Mouse (Mus musculus): ENCODE results near the gene Znfx1. TPM values are rescaled to one million over a fixed set of nuclear protein-coding genes. Genes with fewer than 3 reads are reported as not detected.

Znfx1 gene
- total and polyA plus RNA-seq, 3 experiments, result 21.9 to 39.3 (median 37.4) TPM

GRCm38 (mm10) chr2:167060360-167060759 is 2.5 kb downstream of the Znfx1 start:
- DNase-seq, result no peak
- Histone ChIP-seq H3K79me2 (replicated peaks; ENCODE audit: control insufficient read depth, insufficient read depth, low read length) (peaks cover 8% of the 10 kb centered on the region), H3K27ac (peak overlapping the region; percentile 23; the same call in 1 of the 2 replicates), H3K36me3 (ENCODE audit: control insufficient read depth, insufficient read depth, low read length) (peaks cover 28% of the 10 kb centered on the region), H3K4me3 (no peak overlapping the region), H3K9ac (ENCODE audit: low read depth, low read length) (peak overlapping the region; percentile 12; the same call in 1 of the 2 replicates), H3K4me1 (ENCODE audit: control insufficient read depth, insufficient read depth, low read length) (peaks cover 30% of the 10 kb centered on the region), H3K27me3 (ENCODE audit: control insufficient read depth, insufficient read depth, low read length) (no peaks in the 10 kb centered on the region)
- 53% methylated on average over 3 of the region's 3 CpGs for WGBS
- intact Hi-C loops (cut with DNase I), result loop anchor here (5.0 kb wide), 3 partner anchors 63 to 362 kb away; partner anchors contain the start of genes B4galt5, Slc9a8 and Stau1
- no peak for TF ChIP-seq POLR2A (IDR thresholded peaks at IDR 0.05; ENCODE audit: insufficient read depth, low read depth, low read length)
- no peak for TF ChIP-seq EP300 (IDR thresholded peaks at IDR 0.05; ENCODE audit: insufficient read depth, low read depth, low read length)

- H3K36me3 ChIP-seq (ENCODE audit: control insufficient read depth, insufficient read depth, low read length), result peaks cover 26% of the 10 kb centered on the region
- H3K79me2 ChIP-seq (replicated peaks; ENCODE audit: control insufficient read depth, insufficient read depth, low read length), result peaks cover 8% of the 10 kb centered on the region
- DNase-seq, result no peak
- no peak overlapping the region for H3K4me3 ChIP-seq
- no peaks in the 10 kb centered on the region for H3K27me3 ChIP-seq (ENCODE audit: control insufficient read depth, insufficient read depth, low read length)
- H3K4me1 ChIP-seq (ENCODE audit: control insufficient read depth, insufficient read depth, low read length), result peaks cover 32% of the 10 kb centered on the region
- intact Hi-C loops (cut with DNase I), result loop anchor here (5.0 kb wide), 3 partner anchors 63 to 362 kb away; partner anchors contain the start of genes B4galt5, Slc9a8 and Stau1
- WGBS, result 85% methylated on average over 12 of the region's 12 CpGs
- H3K9ac ChIP-seq (ENCODE audit: low read depth, low read length), result no peak overlapping the region
- TF ChIP-seq EP300 (IDR thresholded peaks at IDR 0.05; ENCODE audit: insufficient read depth, low read depth, low read length) (no peak), CTCF (IDR thresholded peaks at IDR 0.05) (no peak), POLR2A (IDR thresholded peaks at IDR 0.05; ENCODE audit: insufficient read depth, low read depth, low read length) (no peak)
- no peak overlapping the region for H3K27ac ChIP-seq
Observed at GRCm38 (mm10) chr2:167059960-167060359, 2.9 kb downstream of the Znfx1 start.

GRCm38 (mm10) chr2:167059536-167059935 is 3.3 kb downstream of the Znfx1 start:
- Histone ChIP-seq H3K9ac (ENCODE audit: low read depth, low read length) (no peak overlapping the region), H3K27me3 (ENCODE audit: control insufficient read depth, insufficient read depth, low read length) (no peaks in the 10 kb centered on the region), H3K36me3 (ENCODE audit: control insufficient read depth, insufficient read depth, low read length) (peaks cover 28% of the 10 kb centered on the region), H3K4me3 (no peak overlapping the region), H3K4me1 (ENCODE audit: control insufficient read depth, insufficient read depth, low read length) (peaks cover 30% of the 10 kb centered on the region), H3K79me2 (replicated peaks; ENCODE audit: control insufficient read depth, insufficient read depth, low read length) (peaks cover 8% of the 10 kb centered on the region), H3K27ac (no peak overlapping the region)
- intact Hi-C loops (cut with DNase I), result no loop called here
- no peak for DNase-seq
- 67% methylated on average over 8 of the region's 8 CpGs for WGBS
- TF ChIP-seq POLR2A (IDR thresholded peaks at IDR 0.05; ENCODE audit: insufficient read depth, low read depth, low read length) (no peak), EP300 (IDR thresholded peaks at IDR 0.05; ENCODE audit: insufficient read depth, low read depth, low read length) (no peak), CTCF (IDR thresholded peaks at IDR 0.05) (no peak)

GRCm38 (mm10) chr2:167058814-167059387 is 3.9 kb downstream of the Znfx1 start:
- H3K36me3 ChIP-seq (ENCODE audit: control insufficient read depth, insufficient read depth, low read length), result peaks cover 25% of the 10 kb centered on the region

GRCm38 (mm10) chr2:167058201-167058600 is 4.6 kb downstream of the Znfx1 start:
- Histone ChIP-seq H3K4me1 (ENCODE audit: control insufficient read depth, insufficient read depth, low read length) (peaks cover 33% of the 10 kb centered on the region), H3K36me3 (ENCODE audit: control insufficient read depth, insufficient read depth, low read length) (peaks cover 27% of the 10 kb centered on the region), H3K9ac (ENCODE audit: low read depth, low read length) (no peak overlapping the region), H3K27ac (peak overlapping the region; percentile 37), H3K27me3 (ENCODE audit: control insufficient read depth, insufficient read depth, low read length) (no peaks in the 10 kb centered on the region), H3K4me3 (no peak overlapping the region), H3K79me2 (replicated peaks; ENCODE audit: control insufficient read depth, insufficient read depth, low read length) (peaks cover 7% of the 10 kb centered on the region)
- 30% methylated on average over 3 of the region's 3 CpGs for WGBS
- peak in 1 of 2 experiments; percentile 28 for DNase-seq
- 0 out of 2 replicates have a peak, but pooled peaks have one; percentile 30 for TF ChIP-seq POLR2A (IDR thresholded peaks at IDR 0.05; ENCODE audit: insufficient read depth, low read depth, low read length)
- TF ChIP-seq EP300 (IDR thresholded peaks at IDR 0.05; ENCODE audit: insufficient read depth, low read depth, low read length), result no peak
- intact Hi-C loops (cut with DNase I), result no loop called here

More at GRCm38 (mm10) chr2:167058814-167059387, 3.9 kb downstream of the Znfx1 start:
- H3K27ac ChIP-seq, result peak overlapping the region; percentile 37
- no peak for TF ChIP-seq CTCF (IDR thresholded peaks at IDR 0.05)
- H3K79me2 ChIP-seq (replicated peaks; ENCODE audit: control insufficient read depth, insufficient read depth, low read length), result peaks cover 8% of the 10 kb centered on the region
- intact Hi-C loops (cut with DNase I), result no loop called here
- no peak overlapping the region for H3K4me3 ChIP-seq
- peaks cover 31% of the 10 kb centered on the region for H3K4me1 ChIP-seq (ENCODE audit: control insufficient read depth, insufficient read depth, low read length)
- WGBS, result 64% methylated on average over 3 of the region's 3 CpGs
- no peak for DNase-seq
- H3K9ac ChIP-seq (ENCODE audit: low read depth, low read length), result no peak overlapping the region
- no peaks in the 10 kb centered on the region for H3K27me3 ChIP-seq (ENCODE audit: control insufficient read depth, insufficient read depth, low read length)

GRCm38 (mm10) chr2:167056942-167057323 is 5.9 kb downstream of the Znfx1 start:
- intact Hi-C loops (cut with DNase I), result no loop called here
- Histone ChIP-seq H3K4me1 (ENCODE audit: control insufficient read depth, insufficient read depth, low read length) (peaks cover 35% of the 10 kb centered on the region), H3K27ac (no peak overlapping the region; the same call in 1 of the 2 replicates), H3K4me3 (no peak overlapping the region), H3K27me3 (ENCODE audit: control insufficient read depth, insufficient read depth, low read length) (no peaks in the 10 kb centered on the region), H3K9ac (ENCODE audit: low read depth, low read length) (no peak overlapping the region), H3K79me2 (replicated peaks; ENCODE audit: control insufficient read depth, insufficient read depth, low read length) (peaks cover 6% of the 10 kb centered on the region; the same call in 1 of the 2 replicates), H3K36me3 (ENCODE audit: control insufficient read depth, insufficient read depth, low read length) (peaks cover 27% of the 10 kb centered on the region)
- no peak for DNase-seq
- no peak for TF ChIP-seq EP300 (IDR thresholded peaks at IDR 0.05; ENCODE audit: insufficient read depth, low read depth, low read length)
- no peak for TF ChIP-seq POLR2A (IDR thresholded peaks at IDR 0.05; ENCODE audit: insufficient read depth, low read depth, low read length)
- TF ChIP-seq CTCF (IDR thresholded peaks at IDR 0.05), result no peak
- WGBS, result 50% methylated on average over 5 of the region's 5 CpGs

Measured in heart, adult 2 months (tissue).